Mouse (Mus musculus) T-cell, adult 2 months (primary cell): ENCODE data around the gene Mrs2.

Experiments used
- DNase-seq: peaks from one replicate; pipeline ENCODE4 v3.0.0; 2022; ENCODE audit warnings: low spot score

Mrs2 gene

DNA sequence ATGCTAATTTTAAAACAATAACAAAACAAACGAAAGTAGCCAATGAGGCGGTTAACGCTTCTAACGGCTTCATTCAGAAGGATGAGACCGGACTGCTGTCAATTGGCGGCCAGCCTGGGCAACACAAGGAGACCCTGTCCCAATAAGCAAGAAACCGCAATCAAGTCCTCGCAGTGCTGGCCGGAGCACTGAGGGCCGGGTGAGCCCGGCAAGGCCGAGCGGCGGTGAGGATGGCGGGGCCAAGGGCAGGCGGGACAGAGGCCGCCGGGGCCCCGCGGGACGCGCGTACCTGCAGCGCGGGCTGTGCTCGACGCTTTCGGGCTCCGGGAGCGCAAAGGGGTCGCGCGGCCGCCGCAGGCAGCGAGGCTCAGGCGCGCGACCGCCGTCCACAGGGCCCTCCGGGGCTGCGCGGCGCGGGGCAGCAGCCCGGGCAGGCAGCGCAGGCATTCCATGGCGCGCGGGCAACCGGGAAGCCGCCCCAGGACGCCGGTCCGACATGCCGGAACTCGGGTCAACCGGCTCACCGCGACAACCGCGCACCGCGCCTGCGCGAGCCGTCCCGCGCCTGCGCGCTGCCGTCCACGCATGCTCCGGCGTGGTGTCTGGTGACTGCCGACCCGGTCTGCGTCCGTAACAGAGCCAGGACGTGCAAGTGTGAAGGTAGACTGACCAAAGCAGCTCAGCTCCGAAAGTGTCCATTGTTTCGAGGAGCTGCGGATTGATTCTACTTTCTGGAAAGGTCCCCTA lies at the start of gene Mrs2:
TSS of gene Mrs2 (minus strand) at position 587 of the 747 bp plus-strand sequence.
- DNase-seq = peak; percentile 85

DNA sequence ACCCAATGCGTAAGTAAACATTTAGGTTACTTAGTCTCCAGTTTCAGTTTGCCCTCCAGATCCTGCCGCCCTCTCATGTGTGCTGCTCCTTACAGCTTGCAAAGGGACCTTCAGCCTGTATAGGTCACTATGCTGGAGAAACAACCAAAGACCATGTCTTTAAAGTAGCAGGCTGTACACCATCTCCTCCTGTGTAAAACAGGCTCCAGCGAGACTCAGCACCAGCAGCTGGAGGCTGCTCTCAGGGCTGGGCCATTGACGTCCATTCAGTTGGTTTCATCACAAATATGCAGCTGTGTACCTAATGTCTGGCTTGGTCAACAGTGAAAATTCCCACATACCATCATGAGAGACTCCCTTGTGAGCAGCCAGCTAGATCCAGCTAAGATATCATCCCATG lies 49.6 kb upstream of the Mrs2 start:
- no peak for DNase-seq

DNA sequence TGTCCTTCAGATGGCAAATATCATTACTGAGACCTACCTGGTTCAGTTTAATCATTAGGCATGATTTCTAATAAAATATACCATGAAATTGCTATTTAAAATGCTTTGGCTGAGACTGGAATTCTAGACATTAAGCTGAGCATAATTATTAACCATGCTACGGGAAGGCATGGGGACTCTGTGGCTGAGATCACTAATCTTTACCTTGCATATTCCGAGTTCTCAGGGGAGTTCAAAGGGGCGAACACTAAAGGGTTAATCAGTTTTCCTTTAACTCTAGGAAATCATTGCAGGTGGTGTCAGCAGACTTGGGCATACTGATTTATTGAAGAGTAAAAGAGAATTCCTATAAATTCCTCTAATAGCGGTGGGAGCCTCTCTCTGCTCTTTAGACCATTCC lies 47.0 kb upstream of the Mrs2 start:
- DNase-seq = no peak

- no peak for DNase-seq
These were observed 46.5 kb upstream of the Mrs2 start for GRCm38 (mm10) chr13:25066659-25067058.

- DNase-seq = peak; percentile 3
These were observed 35.9 kb upstream of the Mrs2 start, which contains the start of gene Dcdc2a for GRCm38 (mm10) chr13:25055873-25056667. Gene Dcdc2a (plus strand): TSS chr13:25056004.

- peak; percentile 50 for DNase-seq
These were observed 35.0 kb upstream of the Mrs2 start for GRCm38 (mm10) chr13:25055111-25055554.

GRCm38 (mm10) chr13:25052671-25053070 lies 32.5 kb upstream of the Mrs2 start:
- DNase-seq = no peak

DNA sequence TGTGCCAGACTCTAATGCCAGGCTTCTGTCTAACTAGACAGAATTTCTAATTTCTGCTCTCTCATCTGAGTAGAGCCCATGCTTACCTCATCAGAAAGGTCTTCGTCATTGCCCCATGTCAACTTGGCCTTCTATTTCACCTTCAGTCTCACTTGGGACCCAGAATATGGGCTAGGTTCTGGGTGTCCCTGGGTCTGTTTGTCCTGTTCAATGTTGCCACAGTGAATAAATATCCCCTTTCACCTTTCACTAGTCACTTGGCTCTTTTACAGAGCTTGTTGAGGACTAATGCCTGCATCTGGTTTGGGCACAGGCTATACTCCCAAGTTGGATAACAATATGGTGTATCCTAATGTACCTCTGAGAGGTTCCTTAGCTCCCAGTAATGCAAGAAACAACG lies 19.3 kb upstream of the Mrs2 start:
- no peak for DNase-seq

GRCm38 (mm10) chr13:25027114-25027425 lies 6.9 kb upstream of the Mrs2 start:
- DNase-seq = no peak

DNA sequence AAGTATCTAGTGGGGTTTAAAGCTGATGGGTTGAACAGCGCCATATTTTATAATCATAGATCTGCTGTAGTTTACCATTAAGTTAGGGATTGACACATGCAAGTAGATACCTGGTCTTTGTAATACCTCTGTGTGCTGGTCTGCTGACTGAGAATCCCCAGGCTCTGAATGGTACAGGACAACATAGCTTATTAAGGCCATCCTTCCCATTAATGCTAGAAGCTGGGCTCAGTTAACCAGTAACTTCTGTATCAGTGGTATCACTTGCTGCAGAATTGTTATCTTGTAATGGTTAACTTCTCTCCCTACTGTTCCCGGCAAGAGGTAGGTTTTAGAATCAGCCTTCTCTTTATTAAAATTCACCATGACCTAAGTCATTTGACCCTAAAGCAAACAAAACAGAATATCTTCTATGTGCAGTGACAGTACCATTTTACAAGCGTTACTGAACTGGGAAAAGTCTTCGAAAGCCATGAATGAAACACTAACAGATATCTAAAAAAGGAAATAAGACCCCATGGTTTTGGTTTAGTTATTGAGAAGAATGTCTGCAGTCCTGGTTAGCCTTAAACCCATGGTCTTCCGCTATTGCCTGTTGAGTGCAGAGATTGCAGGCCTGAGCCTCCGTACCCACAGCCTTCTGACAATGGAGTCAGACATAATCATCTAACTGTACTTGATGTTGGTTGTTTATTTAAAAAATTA lies 6.4 kb upstream of the Mrs2 start:
- DNase-seq = no peak

DNA sequence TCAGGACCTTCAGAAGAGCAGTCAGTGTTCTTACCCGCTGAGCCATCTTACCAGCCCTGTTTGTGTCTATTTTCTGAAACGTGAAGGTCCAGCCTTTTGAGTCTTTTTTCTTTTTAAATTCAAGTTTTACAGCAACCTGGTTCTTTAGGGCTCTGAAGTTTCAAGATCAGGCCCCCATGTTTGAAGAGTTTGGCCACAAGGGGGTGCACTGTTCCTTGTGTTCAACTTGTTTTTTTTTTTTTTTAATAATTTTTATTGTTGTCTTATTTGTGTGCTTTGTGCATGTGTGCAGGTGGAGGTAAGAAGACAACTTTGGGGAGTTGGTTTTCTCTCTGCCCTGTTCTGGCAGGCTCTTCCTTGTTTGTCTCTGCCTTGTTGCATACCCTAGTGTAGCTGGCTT lies 4.5 kb upstream of the Mrs2 start:
- DNase-seq = peak; percentile 22

- DNase-seq = no peak
These were observed 3.0 kb upstream of the Mrs2 start for GRCm38 (mm10) chr13:25023129-25023528.

- no peak for DNase-seq
These were observed 2.2 kb upstream of the Mrs2 start for GRCm38 (mm10) chr13:25022386-25022785.

- no peak for DNase-seq
These were observed 337 bp upstream of the Mrs2 start for GRCm38 (mm10) chr13:25020540-25020892.

DNA sequence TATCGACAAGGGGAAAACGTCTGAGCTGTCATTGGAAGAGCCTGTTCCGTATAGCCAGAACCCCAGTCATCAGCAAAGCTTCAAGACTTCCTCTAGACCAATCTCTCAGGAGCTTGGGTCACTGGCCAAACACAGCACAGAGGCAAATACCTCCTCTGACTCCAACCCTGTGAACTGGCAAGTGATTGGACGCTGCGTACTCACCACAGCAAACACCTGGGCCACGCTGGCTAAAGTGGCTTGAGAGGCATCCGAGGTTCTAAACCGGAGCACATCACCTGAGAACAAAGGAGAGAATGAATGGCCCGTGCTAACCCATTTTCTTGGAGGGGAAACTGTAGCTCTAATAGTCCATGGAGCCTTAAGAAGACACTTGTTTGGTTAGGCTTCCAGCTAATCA lies 1.9 kb downstream of the Mrs2 start:
- no peak for DNase-seq

DNA sequence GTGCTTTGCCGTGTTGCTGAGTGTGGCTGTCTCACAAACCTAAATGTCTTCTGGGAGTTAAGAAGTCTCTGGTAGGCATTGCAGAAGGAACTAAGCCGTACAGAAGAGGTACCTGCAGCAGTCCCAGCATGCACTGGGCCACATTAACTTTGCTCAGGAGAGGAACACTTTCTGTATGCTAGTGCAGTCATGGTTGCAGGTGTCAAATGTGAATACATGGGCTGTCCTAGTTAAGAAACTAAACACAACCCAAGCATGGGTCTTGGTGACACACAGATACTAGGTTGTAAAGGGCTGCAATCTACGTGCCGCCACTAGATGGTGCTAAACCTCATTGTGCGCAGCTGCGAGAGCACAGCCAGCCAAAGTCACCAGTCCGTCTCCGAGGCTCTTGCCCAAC lies 13.1 kb downstream of the Mrs2 start:
- peak; percentile 40 for DNase-seq

DNA sequence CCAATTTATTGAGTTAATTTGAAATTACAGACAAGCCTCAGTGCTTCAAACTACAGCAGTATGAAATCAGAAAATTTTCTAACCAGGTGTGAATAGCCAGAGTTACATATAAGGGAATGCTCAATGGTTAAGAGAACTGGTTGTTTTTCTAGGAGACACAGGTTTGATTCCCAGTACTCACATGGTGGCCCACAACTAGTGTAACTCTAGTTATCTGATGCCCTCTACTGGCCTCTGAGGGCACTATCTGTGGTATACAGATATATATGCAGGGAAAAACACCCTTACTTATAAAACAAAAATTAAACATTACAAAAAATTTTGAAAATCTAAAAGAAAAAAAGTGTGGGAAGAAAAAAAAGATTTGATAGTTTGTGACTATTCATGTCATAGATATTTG lies 17.2 kb downstream of the Mrs2 start:
- DNase-seq = no peak

- no peak for DNase-seq
These were observed 20.6 kb downstream of the Mrs2 start for GRCm38 (mm10) chr13:24999538-24999937.

- no peak for DNase-seq
These were observed 27.0 kb downstream of the Mrs2 start for GRCm38 (mm10) chr13:24993160-24993559.

- no peak for DNase-seq
These were observed 31.2 kb downstream of the Mrs2 start for GRCm38 (mm10) chr13:24989006-24989405.

DNA sequence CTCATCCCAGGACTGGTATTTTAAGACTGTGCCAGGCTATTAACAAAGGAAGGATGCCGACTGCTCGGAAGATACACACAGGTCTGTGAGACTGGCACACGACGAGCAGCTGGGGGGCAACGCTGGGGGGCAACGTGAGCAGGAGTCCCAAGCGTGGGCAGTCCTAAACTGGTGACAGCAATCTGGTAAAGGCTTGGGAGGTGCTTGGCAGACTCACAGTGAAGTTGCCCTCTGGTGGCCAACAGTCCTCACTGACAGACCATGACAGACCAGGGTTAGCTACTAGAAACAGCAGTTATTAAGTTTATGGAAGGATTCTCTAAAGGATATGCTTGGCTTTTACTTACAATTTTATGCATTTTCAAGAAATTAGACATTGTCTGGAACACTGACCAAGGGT lies 31.8 kb downstream of the Mrs2 start:
- DNase-seq = peak; percentile 32

DNA sequence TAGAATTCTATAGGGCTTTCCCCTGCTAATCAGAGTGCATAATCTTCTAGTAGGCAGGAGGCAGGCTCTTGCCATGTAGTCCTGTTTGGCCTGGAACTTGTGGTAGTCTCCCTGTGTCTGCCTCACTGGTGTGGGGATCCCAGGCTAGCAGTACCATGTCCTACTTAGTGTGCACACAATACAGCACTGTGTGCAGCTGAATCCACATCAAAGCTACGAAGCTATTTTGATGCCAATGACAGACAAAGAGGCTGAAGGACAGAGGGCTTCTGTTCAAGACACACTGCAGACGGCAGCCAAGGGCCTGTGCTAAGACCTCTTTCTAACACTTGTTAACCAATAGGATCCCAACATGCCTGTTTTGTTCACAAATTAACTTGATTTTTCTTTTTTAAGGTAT lies 34.7 kb downstream of the Mrs2 start:
- no peak for DNase-seq

DNA sequence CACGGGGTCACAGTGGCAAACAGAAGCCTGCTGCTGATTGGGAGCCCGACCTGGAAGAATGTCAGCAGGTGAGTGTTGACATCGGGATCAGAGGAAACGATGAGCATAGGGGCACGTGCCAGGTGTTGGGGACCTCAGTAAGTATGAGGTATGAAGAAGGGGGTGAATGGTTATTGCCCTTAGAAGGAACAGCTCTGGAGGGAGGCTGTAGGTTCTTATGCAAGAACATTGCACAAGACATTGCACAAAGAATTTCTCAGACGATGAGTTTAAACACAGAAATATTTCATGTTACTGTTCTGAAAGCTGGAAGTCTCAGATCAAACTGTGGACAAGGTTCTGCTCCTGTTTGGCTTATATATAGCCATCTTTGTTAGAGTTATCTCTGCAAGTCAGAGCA lies 39.1 kb downstream of the Mrs2 start:
- DNase-seq = no peak
